Comparison of ENCODE assay signal across 28 mouse cellular contexts in the genomic region with DNA sequence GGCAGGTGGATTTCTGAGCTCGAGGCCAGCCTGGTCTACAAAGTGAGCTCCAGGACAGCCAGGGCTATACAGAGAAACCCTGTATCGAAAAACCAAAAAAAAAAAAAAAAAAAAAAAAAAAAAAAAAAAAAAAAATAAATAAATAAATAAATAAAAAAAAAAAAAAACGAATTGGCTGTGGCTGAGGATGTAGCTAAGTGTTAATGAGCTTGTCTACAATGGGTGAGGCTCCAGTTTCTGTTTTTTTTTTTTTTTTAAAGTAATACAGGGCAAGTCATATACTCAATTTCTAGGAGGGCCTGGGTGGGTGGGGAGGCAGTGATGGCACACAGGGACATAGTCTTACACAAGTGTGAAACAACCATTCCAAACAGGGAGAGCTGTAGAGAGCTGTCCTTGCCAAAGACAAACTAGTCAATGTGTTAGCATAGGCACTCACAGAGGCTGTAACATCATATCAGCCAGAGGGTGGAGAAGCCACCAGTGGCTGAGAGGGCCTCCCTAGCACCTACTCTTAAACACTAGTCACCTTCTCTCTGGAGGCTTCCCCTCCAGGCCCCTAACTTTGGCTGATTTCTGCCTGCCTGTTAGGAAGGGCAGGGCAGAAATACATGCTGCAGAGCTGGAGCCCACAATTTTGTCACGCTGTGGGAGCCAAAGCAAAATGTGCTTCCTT. TPM values are rescaled to one million over a fixed set of nuclear protein-coding genes. Genes with fewer than 3 reads are reported as not detected.
DNase-seq lines count a peak whose midpoint lies in the region; TF ChIP-seq lines count a peak whose summit lies in the region.
"Had no signal": no experiment of that assay in that cellular context is flagged by ENCODE, and none has a peak within 500 bp of the region (broad histone marks: within the 10 kb centered on the region; RNA-seq: fewer than 3 reads in every experiment).

No protein-coding gene starts in this region.

- 41% methylated on average over 4 of the region's 4 CpGs for WGBS in heart, adult 2 months

- H3K4me3 ChIP-seq in heart, adult 2 months = no peak overlapping the region
- no peak overlapping the region for H3K4me3 ChIP-seq in MEL (ENCODE audit: control insufficient read depth in 1 of 2, insufficient read depth in 1 of 2, low read depth in 2 of 2, low read length in 2 of 2)
- H3K4me3 ChIP-seq: gastrocnemius, adult 2 months; hindbrain, embryonic 12.5 days; kidney, embryonic 15.5 days; limb, embryonic 13.5 days; liver, embryonic 12.5 days had no signal

- TF ChIP-seq RAD21 in MEL (IDR thresholded peaks at IDR 0.05; ENCODE audit: low read depth, low read length) = no peak

- H3K36me3 ChIP-seq in heart, adult 2 months (ENCODE audit: control insufficient read depth, insufficient read depth, low read length) = peaks cover 12% of the 10 kb centered on the region
- H3K36me3 ChIP-seq in MEL (ENCODE audit: control insufficient read depth in 1 of 2, insufficient read depth in 2 of 2, low read length in 2 of 2) = peaks cover 0 to 10% of the 10 kb centered on the region in 2 experiments; a peak in 2 of 4 replicates
- H3K36me3 ChIP-seq: hindbrain, embryonic 12.5 days; limb, embryonic 13.5 days; liver, embryonic 12.5 days had no signal

- no peaks in the 10 kb centered on the region for H3K79me2 ChIP-seq in heart, adult 2 months (replicated peaks; ENCODE audit: control insufficient read depth, insufficient read depth, low read length)
- no peaks in the 10 kb centered on the region for H3K79me2 ChIP-seq in MEL (ENCODE audit: control insufficient read depth, insufficient read depth, low read length, poor library complexity)

- no peaks in the 10 kb centered on the region for H3K9me3 ChIP-seq in MEL (replicated peaks; ENCODE audit: insufficient read depth, low read length)
- H3K9me3 ChIP-seq: G1E; hindbrain, embryonic 12.5 days; kidney, embryonic 15.5 days; limb, embryonic 13.5 days; liver, embryonic 12.5 days had no signal

- no peak overlapping the region for H3K9ac ChIP-seq in heart, adult 2 months (ENCODE audit: low read depth, low read length)
- H3K9ac ChIP-seq in MEL (ENCODE audit: control insufficient read depth, low read depth, low read length, poor library complexity, severe bottlenecking) = no peak overlapping the region
- H3K9ac ChIP-seq: hindbrain, embryonic 12.5 days; kidney, embryonic 15.5 days; limb, embryonic 13.5 days; liver, embryonic 12.5 days had no signal

- 0 out of 2 replicates have a peak, but pooled peaks have one; percentile 29 for TF ChIP-seq EP300 in heart, adult 2 months (IDR thresholded peaks at IDR 0.05; ENCODE audit: insufficient read depth, low read depth, low read length)
- TF ChIP-seq EP300 in MEL (IDR thresholded peaks at IDR 0.05; ENCODE audit: low read depth in 1 of 2, low read length in 2 of 2) = no peak

- H3K27ac ChIP-seq in heart, adult 2 months = peak overlapping the region; percentile 93
- no peak overlapping the region for H3K27ac ChIP-seq in MEL (ENCODE audit: control insufficient read depth, low read depth, low read length)
- H3K27ac ChIP-seq: gastrocnemius, adult 2 months; hindbrain, embryonic 12.5 days; kidney, embryonic 15.5 days; limb, embryonic 13.5 days; liver, embryonic 12.5 days had no signal

- intact Hi-C loops in heart, adult 2 months (cut with DNase I) = no loop called here

- H3K27me3 ChIP-seq in heart, adult 2 months (ENCODE audit: control insufficient read depth, insufficient read depth, low read length) = no peaks in the 10 kb centered on the region
- H3K27me3 ChIP-seq in MEL (ENCODE audit: control insufficient read depth in 1 of 2, insufficient read depth in 2 of 2, low read length in 2 of 2) = no peaks in the 10 kb centered on the region

- peak; percentile 29; the same call in 1 of the 2 replicates for TF ChIP-seq POLR2A in heart, adult 2 months (IDR thresholded peaks at IDR 0.05; ENCODE audit: insufficient read depth, low read depth, low read length)
- no peak for TF ChIP-seq POLR2A in MEL (IDR thresholded peaks at IDR 0.05; ENCODE audit: control insufficient read depth in 1 of 2, insufficient read depth in 1 of 2, low read depth in 1 of 2, low read length in 2 of 2, poor library complexity in 1 of 2)

- TF ChIP-seq CTCF in heart, adult 2 months (IDR thresholded peaks at IDR 0.05) = no peak
- TF ChIP-seq CTCF in MEL (IDR thresholded peaks at IDR 0.05 in 2 of 3, conservative IDR thresholded peaks at IDR 0.05 in 1 of 3; ENCODE audit: control insufficient read depth in 1 of 3, insufficient read depth in 1 of 3, low read depth in 2 of 3, low read length in 3 of 3, poor library complexity in 1 of 3, severe bottlenecking in 1 of 3) = no peak

- DNase-seq in heart, adult 2 months = peak in 1 of 2 experiments; percentile 18
- no peak for DNase-seq in heart, adult 18-20 months
- DNase-seq in ovary, postnatal 36 days (ENCODE audit: low spot score) = peak; percentile 0
- DNase-seq in ovary, postnatal 10 days (ENCODE audit: low spot score) = no peak
- no peak for DNase-seq in MEL (ENCODE audit: low read depth, low spot score)
- DNase-seq in heart, postnatal 4 days = peak; percentile 11
- no peak for DNase-seq in cerebellum, adult 18-20 months
- DNase-seq: adrenal gland, postnatal 10 days; cerebellum, adult 9-10 months; gastrocnemius, adult 2 months; layer of hippocampus, adult 9-11 months; lung, adult 18-20 months; lung, postnatal 10 days; right cerebral cortex, postnatal 25 days; thymus, adult 2 months had no signal

- peaks cover 7% of the 10 kb centered on the region for H3K4me1 ChIP-seq in heart, adult 2 months (ENCODE audit: control insufficient read depth, insufficient read depth, low read length)
- peaks cover 6 to 20% of the 10 kb centered on the region in 2 experiments for H3K4me1 ChIP-seq in MEL (ENCODE audit: control insufficient read depth in 1 of 2, insufficient read depth in 2 of 2, low read length in 2 of 2)

TF ChIP-seq in MEL, 35 proteins besides CTCF, POLR2A, EP300 and RAD21:
- TF ChIP-seq ZNF384 (IDR thresholded peaks at IDR 0.05; ENCODE audit: low read depth, low read length) (peak; percentile 68), USF2 (IDR thresholded peaks at IDR 0.05; ENCODE audit: borderline replicate concordance in 1 of 2, insufficient read depth in 1 of 2, low read depth in 1 of 2, low read length in 2 of 2) (no peak)
TF ChIP-seq in MEL: peak in this region for 1.

RNA-seq across cellular contexts. Expression of a gene that starts 3.0 kb away (rescaled TPM):
- 1 to 10 TPM; 3.3 to 4.3 TPM for total RNA-seq in heart, adult 2 months (2021)
- polyA plus RNA-seq in heart, adult 2 months (2012; rRNA removed) = 7.1 and 11.0 TPM in 2 replicates
- total RNA-seq in heart, adult 18-20 months (2021) = 1 to 10 TPM; 3.9 to 5.2 TPM
- not detected in 2 replicates for total RNA-seq in MEL (2012; rRNA removed)
- polyA plus RNA-seq in MEL (2012; ENCODE audit: insufficient read depth in 1 of 2, insufficient read length in 2 of 2, low read depth in 1 of 2, low replicate concordance in 2 of 2, missing spikeins in 1 of 2) = under 1 TPM in 1 of 2 experiments, not detected in 1; 0.45 TPM
- total RNA-seq in heart, postnatal 4 days (2021) = 1 to 10 TPM; 2.8 to 4.6 TPM
- total RNA-seq: gastrocnemius, adult 2 months; left cerebral cortex, adult 18-20 months; left cerebral cortex, postnatal 25 days; midbrain, postnatal 0 days had no signal
- polyA plus RNA-seq: CD4-positive, CD25-positive, alpha-beta regulatory T cell, adult 4 months; forebrain, embryonic 14.5 days; frontal cortex, adult 2 months; G1E; hindbrain, embryonic 12.5 days; intestine, postnatal 0 days; limb, embryonic 13.5 days; midbrain, embryonic 11.5 days; midbrain, postnatal 0 days had no signal

RNA-seq across cellular contexts. Expression of a gene that starts 3.9 kb away (rescaled TPM):
- total RNA-seq in heart, adult 2 months (2021) = 100 to 1,000 TPM; 123 to 414 TPM
- polyA plus RNA-seq in heart, adult 2 months (2012; rRNA removed) = 205 and 316 TPM in 2 replicates
- total RNA-seq in heart, adult 18-20 months (2021) = 100 to 1,000 TPM in 1 of 2 experiments, 10 to 100 TPM in 1; 88.7 to 108 TPM
- total RNA-seq in MEL (2012; rRNA removed) = 8.9 and 9.0 TPM in 2 replicates
- 1 to 10 TPM in 1 of 2 experiments, not detected in 1; 9.4 TPM for polyA plus RNA-seq in MEL (2012; ENCODE audit: insufficient read depth in 1 of 2, insufficient read length in 2 of 2, low read depth in 1 of 2, low replicate concordance in 2 of 2, missing spikeins in 1 of 2)
- 100 to 1,000 TPM; 193 to 274 TPM for total RNA-seq in heart, postnatal 4 days (2021)

RNA-seq across cellular contexts. Expression of a gene that starts 14.6 kb away (rescaled TPM):
- total RNA-seq in heart, adult 2 months (2021) = 10 to 100 TPM; 63.9 to 66.9 TPM
- polyA plus RNA-seq in heart, adult 2 months (2012; rRNA removed) = 51.6 and 58.1 TPM in 2 replicates
- total RNA-seq in heart, adult 18-20 months (2021) = 10 to 100 TPM; 62.2 to 66.5 TPM
- total RNA-seq in MEL (2012; rRNA removed) = 78.7 and 82.4 TPM in 2 replicates
- polyA plus RNA-seq in MEL (2012; ENCODE audit: insufficient read depth in 1 of 2, insufficient read length in 2 of 2, low read depth in 1 of 2, low replicate concordance in 2 of 2, missing spikeins in 1 of 2) = 100 to 1,000 TPM in 1 of 2 experiments, not detected in 1; 110 TPM
- 10 to 100 TPM; 82.2 to 85.4 TPM for total RNA-seq in heart, postnatal 4 days (2021)

RNA-seq across cellular contexts. Expression of a gene that starts 36.0 kb away (rescaled TPM):
- total RNA-seq in heart, adult 2 months (2021) = 10 to 100 TPM; 18.4 to 35.8 TPM
- 10.0 and 18.8 TPM in 2 replicates for polyA plus RNA-seq in heart, adult 2 months (2012; rRNA removed)
- total RNA-seq in heart, adult 18-20 months (2021) = 10 to 100 TPM; 18.1 to 22.5 TPM
- 12.2 and 12.3 TPM in 2 replicates for total RNA-seq in MEL (2012; rRNA removed)
- polyA plus RNA-seq in MEL (2012; ENCODE audit: insufficient read depth in 1 of 2, insufficient read length in 2 of 2, low read depth in 1 of 2, low replicate concordance in 2 of 2, missing spikeins in 1 of 2) = 10 to 100 TPM in 1 of 2 experiments, not detected in 1; 12.4 TPM
- 1 to 10 TPM; 5.0 to 5.4 TPM for total RNA-seq in heart, postnatal 4 days (2021)

Comparison
In these comparisons a context has a peak if more than half of its experiments do, and no peak if none do; other contexts are left out.
1. DNase-seq: peak in ovary, postnatal 36 days (single experiment) and heart, postnatal 4 days (single experiment); none in heart, adult 18-20 months (0 of 2), ovary, postnatal 10 days (single experiment), MEL (single experiment) and cerebellum, adult 18-20 months (0 of 2).